Mouse (Mus musculus): ENCODE results near the gene Sebox.
A peak's percentile ranks its signal among the peaks of the same experiment; 100 is the strongest.

The Sebox gene

DNA sequence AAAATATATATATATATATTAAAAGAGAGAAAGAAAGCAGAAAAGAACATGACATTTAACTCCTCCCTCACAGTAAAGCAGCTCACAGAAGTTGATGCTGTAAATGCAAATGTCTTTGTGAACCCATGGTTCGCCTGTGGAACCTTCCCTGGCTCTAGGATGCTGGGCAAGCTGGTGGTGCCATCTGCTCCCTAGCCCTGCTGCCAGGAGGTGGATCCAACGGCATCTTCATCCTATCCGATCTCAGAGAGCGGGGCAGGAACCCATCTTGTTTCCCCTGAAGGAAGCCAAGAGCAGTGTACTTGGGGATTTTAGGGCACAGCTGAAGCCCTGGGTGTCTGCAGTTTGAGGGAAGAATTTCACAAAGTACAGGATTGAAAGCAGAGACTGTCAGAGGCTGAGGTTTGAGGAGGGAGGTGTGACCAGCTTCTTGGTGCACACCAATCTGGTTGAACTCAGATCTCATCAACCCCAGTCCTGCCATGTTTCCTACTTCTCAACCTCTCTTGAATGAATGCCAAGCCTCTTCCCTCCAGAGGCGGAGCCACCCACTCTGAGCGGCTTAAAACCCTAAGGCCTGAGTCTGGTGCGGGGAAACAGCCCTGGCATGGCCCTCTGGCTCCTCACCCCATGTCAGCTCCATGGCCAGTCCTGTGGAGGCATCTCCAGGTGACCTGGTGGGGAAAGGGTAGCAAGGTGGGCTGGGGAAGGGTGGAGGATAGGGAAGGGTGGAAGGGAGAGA lies at the start of gene Sebox:
Gene Sebox (plus strand): TSS at position 539 of the 742 bp plus-strand sequence.
- DNase-seq (ENCODE audit: low spot score in 2 of 2) = no peak

- DNase-seq (ENCODE audit: low spot score in 2 of 2) = peak; percentile 28 to 36
Measured at GRCm38 (mm10) chr11:78453675-78454074, 49.6 kb upstream of the Sebox start.

GRCm38 (mm10) chr11:78454276-78454675 lies 49.0 kb upstream of the Sebox start:
- DNase-seq (ENCODE audit: low spot score in 2 of 2) = no peak

DNA sequence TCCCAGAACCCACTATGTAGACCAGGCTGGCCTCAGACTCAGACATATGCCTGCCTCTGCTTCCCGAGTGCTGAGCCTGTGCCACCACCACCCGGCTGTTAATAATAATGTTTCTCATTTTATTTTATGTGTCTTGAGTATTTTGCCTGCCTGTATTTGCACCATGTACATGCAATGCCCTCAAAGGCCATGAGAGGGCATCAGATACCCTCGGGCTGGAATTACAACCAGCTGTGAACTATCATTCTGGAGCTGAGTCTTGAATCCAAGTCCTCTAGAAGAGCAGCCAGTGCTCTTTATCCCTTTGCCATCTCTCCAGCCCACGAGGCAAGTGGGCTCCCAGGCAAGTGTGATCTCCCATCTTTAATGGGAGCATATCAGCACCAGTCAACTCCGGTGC lies 47.9 kb upstream of the Sebox start:
- DNase-seq (ENCODE audit: low spot score in 2 of 2) = peak in 1 of 2 experiments; percentile 21

DNA sequence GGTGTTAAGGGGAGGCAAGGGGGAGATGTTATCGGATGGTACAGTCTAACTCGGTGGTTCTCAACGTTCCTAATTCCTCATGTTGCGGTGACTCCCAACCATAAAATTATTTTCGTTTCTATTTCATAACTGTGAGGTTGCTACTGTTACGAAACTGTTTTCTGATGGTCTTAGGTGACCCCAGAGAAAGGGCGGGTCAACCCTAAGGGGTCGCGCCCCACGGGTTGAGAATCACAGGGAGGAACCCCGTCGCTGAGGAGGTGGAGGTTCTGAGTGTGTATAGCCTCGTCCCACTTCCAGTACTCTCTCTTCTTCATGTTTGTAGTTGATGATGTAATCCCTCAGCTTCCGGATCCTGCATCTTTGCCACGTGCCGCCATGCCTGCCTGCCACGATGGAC lies 44.5 kb upstream of the Sebox start:
- DNase-seq (ENCODE audit: low spot score in 2 of 2) = no peak

DNA sequence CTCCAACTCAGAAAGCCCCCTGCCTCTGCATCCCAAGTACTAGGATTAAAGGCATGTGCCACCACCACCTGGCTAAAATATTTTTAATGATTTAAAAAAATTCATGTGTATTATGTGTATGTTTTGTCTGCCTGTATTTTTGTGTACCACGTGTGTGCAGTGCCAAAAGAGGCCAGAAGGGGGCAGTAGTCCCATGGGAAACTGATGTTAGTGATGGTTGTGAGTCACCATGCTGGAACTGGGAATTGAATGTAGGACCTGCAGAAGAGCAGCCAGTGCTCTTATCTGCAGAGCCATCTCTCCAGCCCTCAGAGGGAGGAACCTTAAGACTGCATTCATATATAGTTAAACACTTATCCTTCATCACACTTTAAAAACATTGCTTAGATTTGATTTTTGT lies 41.4 kb upstream of the Sebox start:
- no peak for DNase-seq (ENCODE audit: low spot score in 2 of 2)

GRCm38 (mm10) chr11:78462669-78463068 lies 40.6 kb upstream of the Sebox start:
- no peak for DNase-seq (ENCODE audit: low spot score in 2 of 2)

DNA sequence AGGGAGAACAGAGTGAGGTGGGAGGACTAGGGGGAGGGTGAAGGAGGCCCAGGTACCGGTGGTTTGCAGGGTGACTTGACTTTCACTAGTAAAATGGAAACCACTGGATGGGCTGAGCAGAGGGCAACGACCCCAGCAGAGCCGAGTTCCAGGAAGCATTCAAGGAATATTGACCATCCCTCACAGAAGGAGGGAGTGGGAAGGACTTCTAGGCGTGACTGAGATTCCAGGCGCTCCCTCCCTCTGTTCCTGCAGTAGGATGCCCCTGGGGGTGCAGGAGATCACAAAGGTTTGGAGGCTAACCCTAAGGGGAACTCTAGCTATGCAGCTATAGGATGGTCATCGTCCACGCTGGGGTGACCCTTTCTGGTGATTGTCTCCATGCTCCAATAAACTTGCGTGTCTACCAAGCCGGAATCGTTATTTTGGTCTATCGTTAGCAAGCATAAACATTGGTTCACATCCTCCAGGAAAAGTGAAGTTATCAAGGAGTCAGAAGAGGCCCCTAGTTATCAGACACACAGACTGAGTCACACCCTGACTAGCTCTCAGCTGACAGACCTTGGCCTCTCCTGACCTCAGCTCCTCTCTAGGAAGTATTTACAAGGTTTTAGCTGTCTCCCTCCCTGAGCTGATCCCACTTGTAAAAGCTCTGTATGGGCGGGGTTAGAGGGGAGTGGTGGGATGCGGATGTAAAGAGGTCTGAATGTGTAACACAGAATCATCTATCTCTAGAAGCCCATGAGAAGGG lies 39.8 kb upstream of the Sebox start:
- no peak for DNase-seq (ENCODE audit: low spot score in 2 of 2)

GRCm38 (mm10) chr11:78465116-78465515 lies 38.1 kb upstream of the Sebox start:
- no peak for DNase-seq (ENCODE audit: low spot score in 2 of 2)

- peak; percentile 57 to 66 for DNase-seq (ENCODE audit: low spot score in 2 of 2)
Measured at GRCm38 (mm10) chr11:78465568-78466180, 37.6 kb upstream of the Sebox start, which contains the start of gene Slc46a1. Slc46a1 (plus strand) TSS chr11:78465697.

DNA sequence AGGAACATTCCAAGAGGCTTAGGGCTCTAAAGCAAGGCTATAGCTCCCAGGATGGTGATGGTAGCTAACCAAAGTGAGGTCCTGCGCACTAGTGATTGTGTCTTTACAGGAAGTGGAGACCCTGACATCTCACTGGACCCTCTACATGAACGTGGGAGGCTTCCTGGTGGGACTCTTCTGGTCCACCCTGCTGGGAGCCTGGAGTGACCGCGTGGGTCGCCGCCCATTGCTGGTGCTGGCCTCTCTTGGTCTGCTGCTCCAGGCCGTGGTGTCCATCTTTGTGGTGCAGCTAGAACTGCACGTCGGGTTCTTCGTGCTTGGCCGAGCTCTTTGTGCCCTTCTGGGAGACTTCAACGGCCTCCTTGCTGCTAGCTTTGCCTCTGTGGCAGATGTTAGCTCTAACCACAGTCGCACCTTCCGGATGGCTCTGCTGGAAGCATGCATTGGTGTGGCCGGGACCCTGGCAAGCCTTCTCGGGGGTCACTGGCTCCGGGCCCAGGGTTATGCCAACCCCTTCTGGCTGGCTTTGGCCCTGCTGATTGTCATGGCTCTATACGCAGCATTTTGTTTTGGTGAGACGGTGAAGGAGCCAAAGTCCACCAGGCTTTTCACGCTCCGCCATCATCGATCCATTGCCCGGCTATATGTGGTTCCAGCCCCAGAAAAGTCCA lies 36.9 kb upstream of the Sebox start:
- no peak for DNase-seq (ENCODE audit: low spot score in 2 of 2)

GRCm38 (mm10) chr11:78467515-78467914 lies 35.7 kb upstream of the Sebox start:
- DNase-seq (ENCODE audit: low spot score in 2 of 2) = no peak

DNA sequence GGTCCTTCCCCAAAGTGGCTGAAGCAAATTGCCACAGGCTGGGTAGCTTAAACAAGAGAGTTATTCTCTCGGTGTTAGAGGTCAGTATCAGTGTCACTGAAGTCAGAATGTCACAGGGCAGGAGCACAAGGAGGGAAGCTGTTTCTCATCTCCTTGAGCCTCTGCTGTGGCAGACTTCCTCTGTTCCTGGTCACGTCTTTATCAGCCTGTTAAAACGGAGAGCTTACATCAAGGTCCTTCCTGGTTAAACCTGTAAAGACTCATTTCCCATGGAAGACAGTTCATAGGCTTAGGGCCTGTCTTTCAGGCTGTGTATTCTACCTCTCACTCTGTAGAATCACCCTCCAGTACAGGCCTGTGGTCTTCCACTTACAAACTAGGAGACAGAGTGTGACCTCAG lies 35.3 kb upstream of the Sebox start:
- DNase-seq (ENCODE audit: low spot score in 2 of 2) = no peak

- DNase-seq (ENCODE audit: low spot score in 2 of 2) = no peak
Measured at GRCm38 (mm10) chr11:78471326-78472103, 31.7 kb upstream of the Sebox start.

- DNase-seq (ENCODE audit: low spot score in 2 of 2) = no peak
Measured at GRCm38 (mm10) chr11:78475289-78475688, 28.0 kb upstream of the Sebox start.

DNA sequence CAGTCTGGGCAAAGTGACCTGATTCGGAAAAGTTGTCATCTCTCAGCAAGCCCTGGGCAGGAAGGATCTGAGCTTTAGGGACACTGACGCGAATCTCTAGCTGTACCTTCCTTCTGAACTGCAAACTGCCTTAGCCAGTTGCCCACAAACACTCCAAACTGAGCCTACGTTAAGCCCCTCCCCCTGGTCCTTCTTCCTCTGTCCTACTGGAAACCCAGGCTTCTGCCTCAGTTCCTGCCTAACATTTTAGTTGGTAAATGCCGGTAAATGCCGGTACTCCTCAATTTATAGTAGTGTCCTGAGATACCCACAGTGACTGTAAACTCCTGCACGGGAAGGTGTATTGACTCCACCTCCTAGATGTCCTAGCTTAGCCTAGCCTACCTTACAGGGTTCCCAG lies 19.6 kb upstream of the Sebox start:
- DNase-seq (ENCODE audit: low spot score in 2 of 2) = no peak

DNA sequence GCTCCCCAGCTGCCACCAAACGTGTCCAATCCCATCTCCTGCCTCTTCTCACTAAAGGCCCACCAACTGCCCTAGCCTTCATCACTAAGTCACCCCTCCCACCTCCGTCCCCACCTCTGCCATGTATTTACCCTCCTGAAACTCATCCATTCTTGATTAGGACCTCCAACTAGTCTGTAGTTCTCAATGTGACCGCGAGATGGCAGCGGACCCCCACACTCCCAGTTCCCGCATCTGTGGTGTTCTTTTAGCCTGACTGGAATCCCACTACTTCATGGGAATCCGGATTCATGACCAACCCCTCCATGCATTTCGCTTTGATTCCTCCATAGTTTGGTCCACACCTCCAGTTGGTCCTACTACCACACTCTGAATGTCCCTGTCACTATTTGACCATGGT lies 15.1 kb upstream of the Sebox start:
- peak; percentile 70 to 74 for DNase-seq (ENCODE audit: low spot score in 2 of 2)

DNA sequence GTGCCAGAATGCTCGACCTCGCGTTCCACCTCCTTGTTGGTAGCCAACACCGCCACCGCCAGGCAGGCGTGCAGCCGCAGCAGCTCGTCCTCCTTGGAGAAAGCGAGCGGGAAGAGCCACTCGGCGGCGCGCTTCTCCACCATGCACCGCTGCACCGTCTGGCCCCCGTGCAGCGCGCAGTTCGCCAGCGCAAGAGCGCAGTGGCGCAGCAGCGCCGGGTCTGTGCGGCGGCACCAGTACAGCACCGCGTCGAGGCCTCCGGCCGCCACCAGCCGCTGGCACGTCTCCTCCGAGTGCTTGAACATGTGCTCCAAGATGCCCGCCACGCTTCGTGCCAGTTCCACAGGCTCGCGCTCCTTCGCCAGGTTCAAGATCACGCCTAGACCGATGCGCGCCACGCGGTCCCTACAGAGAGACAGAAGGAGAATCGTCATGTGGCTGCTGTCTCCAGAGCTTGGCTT lies 12.4 kb upstream of the Sebox start:
- peak; percentile 22 to 31 for DNase-seq (ENCODE audit: low spot score in 2 of 2)

- no peak for DNase-seq (ENCODE audit: low spot score in 2 of 2)
Measured at GRCm38 (mm10) chr11:78495904-78496303, 7.3 kb upstream of the Sebox start.

DNA sequence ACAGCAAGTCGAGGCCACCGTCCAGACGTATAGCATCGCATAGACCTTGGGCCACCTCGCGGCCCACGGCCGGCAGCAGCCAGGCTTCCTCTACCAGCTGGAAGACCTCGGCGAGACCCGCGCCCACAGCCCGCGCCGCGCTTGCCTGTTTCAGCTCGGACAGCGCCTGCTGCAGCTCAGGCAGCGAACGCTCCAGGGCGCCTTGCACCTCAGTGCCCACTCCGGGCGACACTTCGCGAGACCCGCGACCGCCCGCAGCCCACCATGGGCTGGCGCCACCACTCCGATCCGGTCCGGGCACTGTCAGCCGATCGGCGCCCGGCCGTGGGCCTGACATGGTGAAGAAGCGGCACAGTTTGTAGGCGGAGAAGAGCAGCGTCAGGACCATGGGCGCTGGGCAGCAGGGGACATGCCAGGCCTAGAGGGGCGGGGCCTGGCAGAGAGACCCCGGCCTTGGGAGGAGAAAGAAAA lies 6.1 kb upstream of the Sebox start:
- DNase-seq (ENCODE audit: low spot score in 2 of 2) = peak in 1 of 2 experiments; percentile 26

Data from frontal cortex, postnatal 25 days (tissue).